Mouse (Mus musculus) intestine, embryonic 14.5 days (tissue): ENCODE data around the gene Pla2r1. TPM values are rescaled to one million over a fixed set of nuclear protein-coding genes. Genes with fewer than 3 reads are reported as not detected.

Source experiments
- ATAC-seq: fragments of 200-750 bp; cut with Nextera tagmentation; replicated peaks from 2 replicates; pipeline ENCODE4 v1.8.0; 2017; ENCODE audit warnings: low read depth, moderate number of reproducible peaks, moderate TSS enrichment, moderate library complexity; ENCODE audit not compliant: low FRiP score, low TSS enrichment
- DNase-seq: peaks from one replicate; pipeline ENCODE4 v3.0.0-alpha.2; 2018; ENCODE audit warnings: low spot score
- H3K27ac ChIP-seq: fragments of 300-500 bp; sonication (generic); 2 replicates; pipeline ENCODE4 v1.5.1; 2014; ENCODE audit warnings: low read depth, mild to moderate bottlenecking, control low read depth
- H3K27me3 ChIP-seq: fragments of 300-500 bp; sonication (generic); replicated peaks from 2 replicates; pipeline ENCODE4 v1.6.1; 2014; ENCODE audit warnings: low read length, control low read depth; ENCODE audit not compliant: control insufficient read depth, insufficient read depth
- H3K36me3 ChIP-seq: fragments of 300-500 bp; sonication (generic); 2 replicates; pipeline ENCODE4 v1.6.1; 2014; ENCODE audit warnings: low read length, control low read depth; ENCODE audit not compliant: control insufficient read depth, insufficient read depth
- H3K4me1 ChIP-seq: fragments of 300-500 bp; sonication (generic); replicated peaks from 2 replicates; pipeline ENCODE4 v1.6.1; 2014; ENCODE audit warnings: low read length, control low read depth, mixed read lengths; ENCODE audit not compliant: control insufficient read depth, insufficient read depth
- H3K4me2 ChIP-seq: fragments of 300-500 bp; sonication (generic); 2 replicates; pipeline ENCODE4 v1.6.1; 2014; ENCODE audit warnings: low read length
- H3K4me3 ChIP-seq: fragments of 300-500 bp; sonication (generic); 2 replicates; pipeline ENCODE4 v1.5.1; 2014; ENCODE audit warnings: low read depth, low read length, control low read depth, mixed read lengths
- H3K9ac ChIP-seq: fragments of 300-500 bp; sonication (generic); 2 replicates; pipeline ENCODE4 v1.6.1; 2014; ENCODE audit warnings: mild to moderate bottlenecking, low read length
- H3K9me3 ChIP-seq: fragments of 300-500 bp; sonication (generic); 2 replicates; pipeline ENCODE4 v1.6.1; 2016; ENCODE audit warnings: low read length, control low read depth; ENCODE audit not compliant: control insufficient read depth
- WGBS: fragments of 180-500 bp; shearing (Covaris S2); extraction: QIAGEN DNeasy Blood & Tissue Kit; methylation state at CpG from one replicate; pipeline ENCODE4 v1.1.7; 2014; 5-methylcytosine and 5-hydroxymethylcytosine counted together
- polyA plus RNA-seq: library from polyadenylated mRNA; unstranded; fragments of >200 nt; fragmentation: Nextera tagmentation; extraction: Ambion mirVana; gene quantifications from 2 replicates; pipeline ENCODE4 v1.2.1, GENCODE M21; 2014

Pla2r1 gene
- polyA plus RNA-seq, 1 experiment from 2014 or later = 2.1 TPM

DNA sequence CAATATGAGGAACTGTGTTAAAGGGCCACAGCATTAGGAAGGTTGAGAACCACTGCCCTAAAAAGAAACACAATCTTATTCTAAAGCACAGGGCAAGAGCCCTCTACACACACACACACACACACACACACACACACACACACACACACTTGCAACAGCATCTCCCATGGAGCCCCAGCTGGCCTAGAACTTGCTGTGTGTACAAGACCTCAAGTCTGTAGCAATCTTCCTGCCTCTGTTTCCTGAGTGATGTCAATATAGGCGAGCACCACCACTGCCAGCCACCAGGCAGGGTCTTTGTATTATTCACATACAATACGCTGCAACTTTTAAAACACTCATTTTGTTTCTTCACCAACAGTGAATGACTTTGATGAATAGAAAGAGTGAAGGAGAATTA is 145.7 kb downstream of the Pla2r1 start:
- Histone ChIP-seq H3K4me3 (no peak overlapping the region), H3K36me3 (no peaks in the 10 kb centered on the region), H3K4me2 (no peak overlapping the region), H3K9me3 (no peaks in the 10 kb centered on the region), H3K4me1 (no peaks in the 10 kb centered on the region), H3K9ac (no peak overlapping the region), H3K27ac (no peak overlapping the region), H3K27me3 (no peaks in the 10 kb centered on the region)
- ATAC-seq = no peak
- 90% methylated on average over 2 of the region's 2 CpGs for WGBS
- DNase-seq = peak; percentile 23

DNA sequence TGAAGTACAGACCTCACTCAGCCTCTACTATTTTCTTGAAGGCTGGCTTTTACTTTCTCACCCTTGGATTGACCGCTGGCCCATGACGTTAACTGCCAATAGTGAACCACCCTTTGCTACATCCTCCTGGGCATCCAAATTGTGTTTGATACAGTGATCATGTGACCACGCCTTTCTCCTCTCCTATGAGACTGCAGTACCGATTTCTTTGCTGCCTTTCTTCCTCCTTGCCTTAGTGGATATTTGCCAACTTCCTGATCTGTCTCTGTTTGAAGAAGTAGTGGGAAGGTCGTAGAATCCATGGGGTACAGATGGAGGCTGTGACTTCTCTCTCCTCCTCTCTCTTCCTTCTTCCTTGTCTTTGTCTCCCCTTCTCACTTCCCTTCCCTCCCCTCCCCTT is 147.7 kb downstream of the Pla2r1 start:
- no peak overlapping the region for H3K27ac ChIP-seq
- no peak overlapping the region for H3K4me3 ChIP-seq
- H3K4me1 ChIP-seq = no peaks in the 10 kb centered on the region
- WGBS = 93% methylated on average over 5 of the region's 5 CpGs
- DNase-seq = no peak
- H3K4me2 ChIP-seq = no peak overlapping the region
- no peaks in the 10 kb centered on the region for H3K9me3 ChIP-seq
- no peaks in the 10 kb centered on the region for H3K36me3 ChIP-seq
- no peaks in the 10 kb centered on the region for H3K27me3 ChIP-seq
- ATAC-seq = no peak
- no peak overlapping the region for H3K9ac ChIP-seq

DNA sequence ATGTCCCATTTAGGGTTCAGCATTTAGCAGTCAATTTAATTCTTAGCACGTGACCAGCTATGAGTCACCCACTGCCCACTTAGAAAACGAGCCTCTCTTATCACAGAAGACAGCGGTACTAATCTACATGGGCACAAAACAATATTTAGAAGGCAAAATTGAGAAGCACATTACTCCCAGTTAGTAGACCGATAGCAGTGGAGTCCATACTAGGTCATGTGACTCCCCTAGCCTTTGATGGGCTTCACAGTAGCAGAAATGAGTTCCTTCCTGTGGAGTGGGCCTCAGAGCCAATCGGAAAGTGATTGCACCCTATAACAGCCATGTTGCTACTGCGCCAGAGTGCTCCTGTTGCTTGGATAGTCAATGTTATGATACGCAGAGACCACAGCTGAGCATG is 148.3 kb downstream of the Pla2r1 start:
- no peak overlapping the region for H3K4me2 ChIP-seq
- ATAC-seq (no peak), DNase-seq (no peak)
- no peak overlapping the region for H3K9ac ChIP-seq
- no peaks in the 10 kb centered on the region for H3K9me3 ChIP-seq
- no peaks in the 10 kb centered on the region for H3K36me3 ChIP-seq
- H3K4me3 ChIP-seq = no peak overlapping the region
- H3K4me1 ChIP-seq = no peaks in the 10 kb centered on the region
- no peaks in the 10 kb centered on the region for H3K27me3 ChIP-seq
- H3K27ac ChIP-seq = no peak overlapping the region
- 93% methylated on average over 7 of the region's 7 CpGs for WGBS

DNA sequence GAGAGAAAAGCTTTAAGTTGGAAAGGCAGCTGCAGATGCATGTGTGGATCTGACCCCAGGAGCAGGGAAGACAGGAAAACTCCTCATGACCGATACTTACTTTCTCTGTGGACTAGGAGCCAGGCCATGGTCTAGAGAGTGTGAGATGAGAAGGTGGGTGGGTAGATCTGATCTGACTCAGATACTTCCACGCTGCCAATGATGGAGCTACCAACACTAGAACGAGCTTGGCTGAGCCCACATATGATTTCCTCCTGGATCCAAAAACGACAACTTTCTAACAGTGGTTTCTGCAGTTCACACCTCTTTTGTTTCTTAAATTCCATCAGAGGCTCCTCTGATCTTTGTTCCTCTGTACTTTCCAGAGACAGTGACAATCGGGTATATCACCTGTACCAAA is 151.4 kb downstream of the Pla2r1 start:
- H3K4me1 ChIP-seq = no peaks in the 10 kb centered on the region
- H3K9me3 ChIP-seq = no peaks in the 10 kb centered on the region
- 76% methylated on average over 5 of the region's 5 CpGs for WGBS
- H3K27me3 ChIP-seq = no peaks in the 10 kb centered on the region
- H3K36me3 ChIP-seq = no peaks in the 10 kb centered on the region
- H3K4me2 ChIP-seq = no peak overlapping the region
- H3K27ac ChIP-seq = no peak overlapping the region
- no peak overlapping the region for H3K4me3 ChIP-seq
- no peak overlapping the region for H3K9ac ChIP-seq
- ATAC-seq (no peak), DNase-seq (no peak)

DNA sequence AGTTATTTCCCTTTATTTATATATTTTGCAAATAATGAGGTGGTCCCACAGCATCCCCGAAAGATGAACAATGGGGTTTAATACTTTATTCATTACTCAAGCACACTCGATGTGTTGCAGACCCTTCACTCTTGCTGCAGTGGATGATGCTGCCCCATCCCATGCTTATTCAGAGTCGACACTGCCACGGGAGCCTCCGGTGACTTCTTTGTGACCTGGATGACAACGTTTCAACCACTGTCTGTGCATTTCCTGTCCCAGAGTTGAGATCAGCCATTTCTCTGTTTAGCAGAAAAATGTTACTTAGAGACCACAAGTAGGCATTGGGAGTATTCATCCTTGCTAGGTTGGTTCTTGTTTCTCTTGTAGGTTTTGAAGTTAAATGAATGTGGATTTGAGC is 159.3 kb downstream of the Pla2r1 start:
- DNase-seq = no peak
- 70% methylated on average over 6 of the region's 6 CpGs for WGBS
- no peak overlapping the region for H3K9ac ChIP-seq

DNA sequence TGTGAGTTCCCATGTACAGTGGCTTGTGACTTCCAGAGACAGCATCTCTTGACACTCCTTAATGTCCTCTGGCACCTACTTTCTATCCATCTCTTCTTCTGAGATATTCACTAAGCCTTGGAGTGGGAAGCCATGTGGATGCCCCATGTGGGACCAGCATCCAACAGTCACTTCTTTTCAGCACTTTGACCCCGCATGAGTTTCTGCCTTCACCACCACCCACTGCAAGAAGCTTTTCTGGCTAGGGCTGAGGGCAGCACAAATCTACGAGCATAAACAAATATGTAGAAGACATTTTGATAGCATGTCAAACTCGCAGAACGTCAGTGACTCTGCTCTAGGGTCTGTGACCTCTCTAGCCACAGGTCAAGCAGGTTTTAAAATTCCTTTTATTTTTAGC is 160.8 kb downstream of the Pla2r1 start:
- no peaks in the 10 kb centered on the region for H3K9me3 ChIP-seq
- H3K36me3 ChIP-seq = no peaks in the 10 kb centered on the region
- WGBS = 52% methylated on average over 4 of the region's 4 CpGs
- H3K27me3 ChIP-seq = no peaks in the 10 kb centered on the region
- H3K9ac ChIP-seq = no peak overlapping the region
- no peak overlapping the region for H3K27ac ChIP-seq
- DNase-seq (no peak), ATAC-seq (no peak)
- H3K4me3 ChIP-seq = no peak overlapping the region
- H3K4me1 ChIP-seq = no peaks in the 10 kb centered on the region
- H3K4me2 ChIP-seq = no peak overlapping the region

More for the DNA sequence above, 159.3 kb downstream of the Pla2r1 start:
- Histone ChIP-seq H3K36me3 (no peaks in the 10 kb centered on the region), H3K27ac (no peak overlapping the region), H3K4me3 (no peak overlapping the region), H3K4me1 (no peaks in the 10 kb centered on the region), H3K4me2 (no peak overlapping the region), H3K27me3 (no peaks in the 10 kb centered on the region), H3K9me3 (no peaks in the 10 kb centered on the region)
- ATAC-seq = no peak

DNA sequence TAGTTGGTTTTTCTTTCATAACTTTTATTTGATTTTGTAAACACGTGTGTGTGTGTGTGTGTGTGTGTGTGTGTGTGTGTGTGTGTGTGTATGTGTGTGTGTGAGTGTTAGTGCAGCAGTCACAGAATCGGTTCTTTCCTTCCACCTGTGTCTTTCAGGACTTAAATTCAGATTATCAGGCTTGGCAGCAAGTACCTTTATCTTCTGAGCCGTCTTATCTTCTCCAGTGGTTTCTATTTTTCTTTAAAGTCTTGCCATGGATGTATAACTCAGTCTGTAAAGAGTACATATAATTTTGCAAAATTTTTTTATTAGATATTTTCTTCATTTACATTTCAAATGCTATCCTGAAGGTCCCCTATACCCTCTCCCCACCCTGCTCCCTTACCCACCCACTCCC is 165.7 kb downstream of the Pla2r1 start:
- Histone ChIP-seq H3K27me3 (no peaks in the 10 kb centered on the region), H3K36me3 (no peaks in the 10 kb centered on the region), H3K27ac (no peak overlapping the region), H3K4me3 (no peak overlapping the region), H3K4me2 (no peak overlapping the region), H3K9ac (no peak overlapping the region), H3K9me3 (no peaks in the 10 kb centered on the region), H3K4me1 (no peaks in the 10 kb centered on the region; the same call in 1 of the 2 replicates)
- WGBS = 71% methylated on average over 3 of the region's 3 CpGs
- DNase-seq (no peak), ATAC-seq (no peak)

DNA sequence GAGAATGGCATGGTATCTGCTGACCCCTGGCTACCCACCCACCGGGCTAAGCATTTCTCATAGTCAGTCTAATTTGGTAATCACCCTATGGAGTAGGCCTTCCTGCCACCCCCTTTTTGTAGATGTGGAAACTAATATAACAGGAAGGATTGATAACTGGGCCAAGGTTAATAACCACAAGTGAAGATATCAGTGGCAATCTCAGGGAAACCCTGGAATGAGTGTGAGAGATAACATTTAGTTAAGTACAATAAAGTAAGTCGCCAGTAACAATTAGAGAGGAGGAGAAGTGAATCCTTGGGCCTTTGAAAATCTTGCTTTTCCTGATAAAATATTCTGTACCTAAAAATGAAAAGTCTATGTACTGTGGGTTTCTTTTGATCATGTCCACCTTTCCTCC is 166.3 kb downstream of the Pla2r1 start:
- WGBS = 71% methylated on average over 2 of the region's 2 CpGs
- no peak for DNase-seq
- no peak for ATAC-seq

DNA sequence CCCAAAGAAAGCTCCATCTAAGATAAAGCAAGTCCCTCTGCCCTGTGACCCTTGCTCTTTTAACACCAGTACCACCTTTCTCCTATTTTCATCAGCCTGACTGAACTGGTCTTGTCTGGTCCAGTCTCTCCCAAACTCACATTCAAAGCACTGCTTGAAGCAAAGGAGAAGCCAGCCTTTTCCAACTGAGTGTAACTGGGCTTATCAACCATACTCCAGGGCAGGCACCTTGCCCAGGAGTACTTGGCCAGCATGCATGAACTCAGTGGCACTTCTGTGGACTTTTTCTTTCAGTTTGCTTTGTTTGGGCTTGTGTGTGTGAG is 168.4 kb downstream of the Pla2r1 start:
- no peaks in the 10 kb centered on the region; the same call in 1 of the 2 replicates for H3K4me1 ChIP-seq
- no peak overlapping the region for H3K4me3 ChIP-seq
- H3K27ac ChIP-seq = no peak overlapping the region
- H3K4me2 ChIP-seq = no peak overlapping the region
- ATAC-seq = no peak
- no peaks in the 10 kb centered on the region for H3K36me3 ChIP-seq
- no peak overlapping the region for H3K9ac ChIP-seq
- no peaks in the 10 kb centered on the region for H3K27me3 ChIP-seq
- no peaks in the 10 kb centered on the region for H3K9me3 ChIP-seq
- no peak for DNase-seq

More for the DNA sequence above, 166.3 kb downstream of the Pla2r1 start:
- Histone ChIP-seq H3K27ac (no peak overlapping the region), H3K9me3 (no peaks in the 10 kb centered on the region), H3K27me3 (no peaks in the 10 kb centered on the region), H3K4me1 (no peaks in the 10 kb centered on the region; the same call in 1 of the 2 replicates), H3K36me3 (no peaks in the 10 kb centered on the region), H3K4me3 (no peak overlapping the region), H3K9ac (no peak overlapping the region), H3K4me2 (no peak overlapping the region)
